ENCODE assay signal across 8 mouse cellular contexts in the genomic region with DNA sequence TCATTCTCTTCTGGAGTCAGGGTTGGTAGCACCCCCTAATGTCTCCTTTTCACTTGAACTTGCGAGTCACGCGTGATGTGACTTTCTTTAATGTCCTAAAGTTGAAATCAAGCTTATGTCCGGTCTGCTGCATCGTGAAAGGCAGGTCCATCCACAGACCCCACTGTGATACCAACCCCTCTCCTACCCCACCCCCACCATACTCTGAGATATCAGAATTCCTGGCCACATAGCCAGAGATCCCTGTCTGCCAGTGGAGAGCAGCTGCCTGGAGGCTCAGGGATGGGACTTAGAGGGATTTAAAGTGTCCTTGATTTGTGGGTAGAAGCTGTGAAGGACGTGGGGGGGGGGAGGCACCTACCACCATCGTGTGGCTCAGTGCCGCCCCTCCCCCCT. TPM values are rescaled to one million over a fixed set of nuclear protein-coding genes. Genes with fewer than 3 reads are reported as not detected.
DNase-seq lines count a peak whose midpoint lies in the region; ATAC-seq and TF ChIP-seq lines count a peak whose summit lies in the region.

A gene (minus strand): TSS at position 240 of the 396 bp plus-strand sequence.

- no peak for TF ChIP-seq POLR2A in limb, embryonic 14.5 days (IDR thresholded peaks at IDR 0.05; ENCODE audit: borderline replicate concordance, extremely low read depth, insufficient read depth, insufficient read length)

- no peak for ATAC-seq in kidney, postnatal 0 days (replicated peaks; ENCODE audit: low FRiP score, low read depth)
- ATAC-seq in embryonic facial prominence, embryonic 14.5 days (ENCODE audit: low read depth) = no peak
- ATAC-seq in limb, embryonic 14.5 days (ENCODE audit: low FRiP score, low read depth) = no peak
- no peak for ATAC-seq in neutrophil, adult 5-6 weeks (ENCODE audit: extremely low read depth, insufficient number of reproducible peaks, low FRiP score, poor library complexity, severe bottlenecking)

- WGBS in kidney, postnatal 0 days = 12% methylated on average over 8 of the region's 8 CpGs
- 17% methylated on average over 7 of the region's 8 CpGs for WGBS in embryonic facial prominence, embryonic 14.5 days
- WGBS in limb, embryonic 14.5 days = 21% methylated on average over 8 of the region's 8 CpGs

- peak within 1 kb of the TSS; percentile 39 for H3K4me3 ChIP-seq in kidney, postnatal 0 days (replicated peaks; ENCODE audit: low read depth, low read length)
- peak within 1 kb of the TSS; percentile 38 for H3K4me3 ChIP-seq in embryonic facial prominence, embryonic 14.5 days (ENCODE audit: low read depth, low read length)
- peak within 1 kb of the TSS; percentile 44 for H3K4me3 ChIP-seq in limb, embryonic 14.5 days (replicated peaks; ENCODE audit: low read length)

- H3K27ac ChIP-seq in kidney, postnatal 0 days = peak within 1 kb of the TSS; percentile 51
- no peak within 1 kb of the TSS for H3K27ac ChIP-seq in embryonic facial prominence, embryonic 14.5 days (replicated peaks; ENCODE audit: low read depth, low read length)
- H3K27ac ChIP-seq in limb, embryonic 14.5 days (replicated peaks; ENCODE audit: low read depth, low read length) = no peak within 1 kb of the TSS

- no peak for DNase-seq in kidney, postnatal 0 days (ENCODE audit: low spot score)
- DNase-seq in kidney, adult 11 months = no peak
- no peak for DNase-seq in embryonic facial prominence, embryonic 14.5 days (ENCODE audit: low spot score)
- no peak for DNase-seq in limb, embryonic 14.5 days (ENCODE audit: low spot score)
- no peak for DNase-seq in adrenal gland, adult 2 months
- no peak for DNase-seq in layer of hippocampus, adult 11-12 months (ENCODE audit: low spot score)
- DNase-seq in frontal cortex, adult 2 months (ENCODE audit: extremely low spot score in 1 of 2, low spot score in 1 of 2) = no peak

- peak within 1 kb of the TSS; percentile 66 for H3K4me2 ChIP-seq in kidney, postnatal 0 days (ENCODE audit: low read length)
- peak within 1 kb of the TSS; percentile 62 for H3K4me2 ChIP-seq in embryonic facial prominence, embryonic 14.5 days (ENCODE audit: low read depth, low read length)
- H3K4me2 ChIP-seq in limb, embryonic 14.5 days (replicated peaks; ENCODE audit: low read depth, low read length, severe bottlenecking) = peak within 1 kb of the TSS; percentile 81

- H3K9ac ChIP-seq in kidney, postnatal 0 days (ENCODE audit: low read depth, low read length) = peak within 1 kb of the TSS; percentile 53; the same call in 1 of the 2 replicates
- H3K9ac ChIP-seq in embryonic facial prominence, embryonic 14.5 days (ENCODE audit: low read depth, low read length) = peak within 1 kb of the TSS; percentile 34; the same call in 1 of the 2 replicates
- peak within 1 kb of the TSS; percentile 43 for H3K9ac ChIP-seq in limb, embryonic 14.5 days (ENCODE audit: low read depth, low read length, severe bottlenecking)

- no peaks in the 10 kb centered on the region for H3K9me3 ChIP-seq in kidney, postnatal 0 days (replicated peaks; ENCODE audit: low read length)
- H3K9me3 ChIP-seq in embryonic facial prominence, embryonic 14.5 days (ENCODE audit: control insufficient read depth, low read length) = no peaks in the 10 kb centered on the region
- H3K9me3 ChIP-seq in limb, embryonic 14.5 days (ENCODE audit: control insufficient read depth, low read length) = no peaks in the 10 kb centered on the region

- H3K36me3 ChIP-seq in kidney, postnatal 0 days (ENCODE audit: insufficient read depth, low read length) = no peaks in the 10 kb centered on the region
- no peaks in the 10 kb centered on the region for H3K36me3 ChIP-seq in embryonic facial prominence, embryonic 14.5 days (ENCODE audit: control insufficient read depth, insufficient read depth, low read length)
- no peaks in the 10 kb centered on the region for H3K36me3 ChIP-seq in limb, embryonic 14.5 days (ENCODE audit: control insufficient read depth, insufficient read depth, low read length)

- H3K27me3 ChIP-seq in kidney, postnatal 0 days (ENCODE audit: insufficient read depth, low read length) = no peaks in the 10 kb centered on the region
- H3K27me3 ChIP-seq in embryonic facial prominence, embryonic 14.5 days (replicated peaks; ENCODE audit: control insufficient read depth, insufficient read depth, low read length) = peaks cover 29% of the 10 kb centered on the region
- peaks cover 30% of the 10 kb centered on the region for H3K27me3 ChIP-seq in limb, embryonic 14.5 days (ENCODE audit: control insufficient read depth, insufficient read depth, low read length)

- peaks cover 7% of the 10 kb centered on the region; the same call in 1 of the 2 replicates for H3K4me1 ChIP-seq in kidney, postnatal 0 days (replicated peaks; ENCODE audit: insufficient read depth, low read length)
- peaks cover 6% of the 10 kb centered on the region; the same call in 1 of the 2 replicates for H3K4me1 ChIP-seq in embryonic facial prominence, embryonic 14.5 days (ENCODE audit: control insufficient read depth, insufficient read depth, low read length)
- no peaks in the 10 kb centered on the region for H3K4me1 ChIP-seq in limb, embryonic 14.5 days (ENCODE audit: control insufficient read depth, insufficient read depth, low read length)

- TF ChIP-seq CTCF in kidney, postnatal 0 days (IDR thresholded peaks at IDR 0.05; ENCODE audit: low read depth) = no peak

RNA-seq across cellular contexts. Expression of the gene that starts here (rescaled TPM):
- 41.8 and 44.8 TPM in 2 replicates for polyA plus RNA-seq in kidney, postnatal 0 days (2015; fragmentation: Nextera tagmentation; extraction: Ambion mirVana)
- polyA plus RNA-seq in embryonic facial prominence, embryonic 14.5 days (2014; fragmentation: Nextera tagmentation; extraction: Ambion mirVana) = 1.9 and 2.2 TPM in 2 replicates
- polyA plus RNA-seq in limb, embryonic 14.5 days (2012; rRNA removed) = 2.1 and 2.6 TPM in 2 replicates
- polyA plus RNA-seq in limb, embryonic 14.5 days (2014; fragmentation: Nextera tagmentation; extraction: Ambion mirVana) = 2.2 and 2.8 TPM in 2 replicates
- 49.3 and 51.1 TPM in 2 replicates for total RNA-seq in neutrophil, adult 5-6 weeks (2017)
- 10 to 100 TPM in 1 of 2 experiments, under 1 TPM in 1; 0.52 to 10.9 TPM for total RNA-seq in adrenal gland, adult 2 months (2021)
- 5.0 and 143 TPM in 2 replicates for polyA plus RNA-seq in adrenal gland, adult 2 months (2012; rRNA removed)
- 2.4 and 3.2 TPM in 2 replicates for polyA plus RNA-seq in frontal cortex, adult 2 months (2012; rRNA removed)
